Mouse (Mus musculus) hindbrain, embryonic 15.5 days (tissue): ENCODE measurements around the gene Cers5. TPM values are rescaled to one million over a fixed set of nuclear protein-coding genes. Genes with fewer than 3 reads are reported as not detected.
"Not testable (repeated sequence)": the region's sequence is repeated elsewhere in the genome, so short reads cannot be mapped to it uniquely, and the experiment has no call there.

ENCODE experiments used
- ATAC-seq: fragments of 200-750 bp; cut with Nextera tagmentation; 2 replicates; pipeline ENCODE4 v1.8.0; 2017; ENCODE audit warnings: low read depth, moderate number of reproducible peaks, moderate TSS enrichment; ENCODE audit not compliant: low FRiP score
- H3K27ac ChIP-seq: fragments of 300-500 bp; sonication (generic); replicated peaks from 2 replicates; pipeline ENCODE4 v1.5.1; 2015; ENCODE audit warnings: mild to moderate bottlenecking, inconsistent platforms
- H3K27me3 ChIP-seq: fragments of 300-500 bp; sonication (generic); 2 replicates; pipeline ENCODE4 v1.6.1; 2015; ENCODE audit warnings: control low read depth, inconsistent platforms
- H3K36me3 ChIP-seq: fragments of 300-500 bp; sonication (generic); 2 replicates; pipeline ENCODE4 v1.6.1; 2015; ENCODE audit warnings: control low read depth, inconsistent platforms
- H3K4me1 ChIP-seq: fragments of 300-500 bp; sonication (generic); replicated peaks from 2 replicates; pipeline ENCODE4 v1.6.1; 2015; ENCODE audit warnings: control low read depth, inconsistent platforms
- H3K4me2 ChIP-seq: fragments of 300-500 bp; sonication (generic); 2 replicates; pipeline ENCODE4 v1.6.1; 2015; ENCODE audit warnings: moderate library complexity, mild to moderate bottlenecking, inconsistent platforms
- H3K4me3 ChIP-seq: fragments of 300-500 bp; sonication (generic); 2 replicates; pipeline ENCODE4 v1.5.1; 2015; ENCODE audit warnings: mild to moderate bottlenecking, inconsistent platforms
- H3K9ac ChIP-seq: fragments of 300-500 bp; sonication (generic); 2 replicates; pipeline ENCODE4 v1.6.1; 2015; ENCODE audit warnings: inconsistent platforms
- H3K9me3 ChIP-seq: fragments of 300-500 bp; sonication (generic); 2 replicates; pipeline ENCODE4 v1.6.1; 2016; ENCODE audit warnings: control low read depth, inconsistent platforms
- WGBS: fragments of 180-500 bp; shearing (Covaris S2); methylation state at CpG from one replicate; pipeline ENCODE4 v1.1.7; 2015; 5-methylcytosine and 5-hydroxymethylcytosine counted together
- polyA plus RNA-seq: library from polyadenylated mRNA; unstranded; fragments of >200 nt; fragmentation: Nextera tagmentation; extraction: Ambion mirVana; gene quantifications from 2 replicates; pipeline ENCODE4 v1.2.1, GENCODE M21; 2015

The Cers5 gene
- polyA plus RNA-seq, 1 experiment from 2014 or later = 89.9 TPM

DNA sequence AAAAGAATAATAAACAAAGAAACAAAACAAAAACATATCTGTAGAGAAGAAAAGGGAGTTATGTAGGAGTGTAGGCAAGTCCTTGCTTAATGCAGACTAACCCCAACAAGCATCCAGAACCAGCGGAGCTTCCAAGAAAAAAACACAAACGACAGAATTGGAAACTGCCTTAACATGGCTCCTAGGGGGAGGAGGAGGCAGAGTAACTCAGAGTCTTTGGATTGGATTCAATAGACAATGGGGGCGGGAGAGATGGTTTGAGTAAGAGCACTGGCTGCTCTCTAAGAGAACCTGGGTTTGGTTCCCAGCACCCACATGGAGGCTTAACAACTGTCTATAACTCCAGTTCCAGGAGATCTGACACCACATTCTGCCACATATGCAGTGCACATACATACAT, 41.0 kb downstream of the Cers5 start:
- 97% methylated on average over 3 of the region's 3 CpGs for WGBS

GRCm38 (mm10) chr15:99731167-99731566, 41.5 kb downstream of the Cers5 start:
- Histone ChIP-seq H3K4me1 (peaks cover 6% of the 10 kb centered on the region), H3K9ac (no peak overlapping the region), H3K4me2 (no peak overlapping the region), H3K27me3 (no peaks in the 10 kb centered on the region), H3K9me3 (no peaks in the 10 kb centered on the region), H3K4me3 (no peak overlapping the region), H3K36me3 (peaks cover 46% of the 10 kb centered on the region), H3K27ac (no peak overlapping the region)
- ATAC-seq = no peak
- WGBS = 100% methylated on average over 2 of the region's 2 CpGs

More for the DNA sequence above, 41.0 kb downstream of the Cers5 start:
- Histone ChIP-seq H3K9me3 (no peaks in the 10 kb centered on the region), H3K27me3 (no peaks in the 10 kb centered on the region), H3K9ac (no peak overlapping the region), H3K4me3 (no peak overlapping the region), H3K4me1 (peaks cover 1% of the 10 kb centered on the region), H3K27ac (no peak overlapping the region), H3K4me2 (no peak overlapping the region), H3K36me3 (peaks cover 50% of the 10 kb centered on the region)
- ATAC-seq = no peak

DNA sequence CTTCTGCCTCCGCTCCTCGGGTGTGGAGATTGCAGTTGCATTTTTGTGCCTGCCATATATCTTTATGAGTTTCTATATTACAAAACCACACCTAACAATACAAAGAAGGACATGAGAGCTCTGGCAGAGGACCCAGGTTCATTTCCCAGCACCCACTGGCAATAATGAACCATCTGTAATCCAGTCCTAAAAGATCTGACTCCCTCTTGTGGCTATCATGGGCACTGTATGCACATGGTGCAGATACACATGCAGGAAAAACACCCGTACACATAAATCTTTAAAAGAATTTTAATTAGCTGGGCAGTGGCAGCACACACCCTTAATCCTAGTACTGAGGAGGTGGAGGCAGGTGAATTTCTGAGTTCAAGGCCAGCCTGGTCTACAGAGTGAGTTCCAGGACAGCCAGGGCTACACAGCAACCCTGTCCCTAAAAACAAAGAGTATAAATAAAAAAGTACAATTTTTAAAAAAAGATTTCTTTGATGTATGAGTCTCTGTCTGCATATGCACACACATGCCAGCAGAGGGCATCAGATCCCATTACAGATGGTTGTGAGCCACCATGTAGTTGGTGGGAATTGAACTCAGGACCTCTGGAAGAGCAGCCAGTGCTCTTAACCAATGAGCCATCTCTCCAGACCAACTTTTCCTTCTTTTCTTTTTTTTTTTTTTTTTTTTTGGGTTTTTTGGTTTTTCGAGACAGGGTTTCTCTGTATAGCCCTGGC, 43.5 kb downstream of the Cers5 start:
- H3K27ac ChIP-seq = no peak overlapping the region
- no peak overlapping the region for H3K9ac ChIP-seq
- 94% methylated on average over 4 of the region's 4 CpGs for WGBS
- H3K4me1 ChIP-seq = peaks cover 13% of the 10 kb centered on the region
- ATAC-seq = no peak
- H3K27me3 ChIP-seq = no peaks in the 10 kb centered on the region
- no peak overlapping the region for H3K4me2 ChIP-seq
- H3K36me3 ChIP-seq = peaks cover 36% of the 10 kb centered on the region
- no peak overlapping the region for H3K4me3 ChIP-seq
- H3K9me3 ChIP-seq = no peaks in the 10 kb centered on the region

DNA sequence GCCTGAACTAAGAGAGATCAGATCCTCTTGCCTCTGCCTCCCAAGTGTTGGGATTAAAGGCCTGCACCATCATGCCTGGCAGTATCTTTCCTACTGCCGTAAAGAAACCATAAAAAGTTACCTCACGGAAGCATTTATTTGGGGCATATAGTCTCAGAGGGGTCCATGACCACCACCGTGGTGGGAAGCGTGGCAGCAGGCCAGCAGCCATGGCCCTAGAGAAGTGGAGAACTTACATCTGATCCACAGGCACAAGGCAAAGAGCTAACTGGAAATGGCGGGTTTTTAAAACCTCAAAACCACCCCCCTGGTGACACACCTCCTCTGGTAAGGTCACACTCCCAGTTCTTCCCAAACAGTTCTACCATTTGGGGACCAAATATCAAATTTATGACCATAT, 44.5 kb downstream of the Cers5 start:
- H3K27ac ChIP-seq = no peak overlapping the region
- no peak overlapping the region for H3K4me3 ChIP-seq
- H3K27me3 ChIP-seq = no peaks in the 10 kb centered on the region
- no peaks in the 10 kb centered on the region for H3K9me3 ChIP-seq
- peaks cover 23% of the 10 kb centered on the region for H3K4me1 ChIP-seq
- no peak for ATAC-seq
- H3K9ac ChIP-seq = no peak overlapping the region
- no peak overlapping the region for H3K4me2 ChIP-seq
- WGBS = 95% methylated on average over 5 of the region's 5 CpGs
- peaks cover 31% of the 10 kb centered on the region for H3K36me3 ChIP-seq

DNA sequence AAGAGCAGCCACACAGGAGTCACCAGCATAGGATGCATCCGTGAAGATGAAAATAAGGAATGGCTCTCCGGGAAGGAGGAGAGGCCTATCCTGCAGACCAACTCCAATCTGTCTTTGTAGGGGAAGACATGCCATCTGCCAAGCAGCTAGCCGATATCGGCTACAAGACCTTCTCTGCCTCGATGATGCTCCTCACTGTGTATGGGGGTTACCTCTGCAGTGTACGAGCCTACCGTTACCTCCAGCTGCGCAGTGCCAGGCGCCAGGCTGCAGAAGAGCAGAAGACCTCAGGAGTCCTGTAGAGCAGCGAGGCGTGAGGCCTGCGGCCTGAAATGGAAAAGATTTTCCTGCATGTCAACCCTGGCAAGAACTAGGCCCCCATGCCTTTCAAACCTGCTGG, 45.2 kb downstream of the Cers5 start:
- 95% methylated on average over 12 of the region's 12 CpGs for whole genome bisulfite sequencing
- H3K4me3 ChIP-seq = no peak overlapping the region
- no peaks in the 10 kb centered on the region for H3K27me3 ChIP-seq
- H3K27ac ChIP-seq = no peak overlapping the region
- no peak overlapping the region for H3K4me2 ChIP-seq
- no peak for ATAC-seq
- peaks cover 25% of the 10 kb centered on the region for H3K36me3 ChIP-seq
- no peaks in the 10 kb centered on the region for H3K9me3 ChIP-seq
- H3K9ac ChIP-seq = no peak overlapping the region
- peaks cover 29% of the 10 kb centered on the region for H3K4me1 ChIP-seq

DNA sequence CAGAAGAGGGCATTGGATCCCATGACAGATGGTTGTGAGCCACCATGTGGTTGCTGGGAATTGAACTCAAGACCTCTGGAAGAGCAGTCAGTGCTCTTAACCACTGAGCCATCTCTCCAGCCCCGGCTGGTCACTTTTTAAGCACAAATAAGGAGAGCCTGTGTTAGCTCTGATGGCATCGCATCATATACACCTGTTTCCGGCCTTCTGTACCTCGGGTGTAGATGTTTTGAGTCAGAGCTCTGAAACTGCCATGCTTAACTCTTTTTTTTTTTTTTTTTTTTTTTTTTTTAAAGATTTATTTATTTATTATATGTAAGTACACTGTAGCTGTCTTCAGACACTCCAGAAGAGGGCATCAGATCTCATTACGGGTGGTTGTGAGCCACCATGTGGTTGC, 45.6 kb downstream of the Cers5 start:
- H3K9me3 ChIP-seq, H3K27me3 ChIP-seq, H3K9ac ChIP-seq, ATAC-seq, H3K4me3 ChIP-seq, H3K27ac ChIP-seq: not testable (repeated sequence)
- WGBS = 90% methylated on average over 4 of the region's 5 CpGs
- Histone ChIP-seq H3K4me2 (peak overlapping the region; percentile 76; the same call in 1 of the 2 replicates), H3K36me3 (peaks cover 23% of the 10 kb centered on the region), H3K4me1 (peaks cover 29% of the 10 kb centered on the region)

GRCm38 (mm10) chr15:99726549-99726948, 46.1 kb downstream of the Cers5 start:
- peaks cover 29% of the 10 kb centered on the region for H3K4me1 ChIP-seq
- H3K27ac ChIP-seq = peak overlapping the region; percentile 89
- no peaks in the 10 kb centered on the region for H3K9me3 ChIP-seq
- H3K4me3 ChIP-seq = peak overlapping the region; percentile 96
- no peaks in the 10 kb centered on the region for H3K27me3 ChIP-seq
- peaks cover 23% of the 10 kb centered on the region for H3K36me3 ChIP-seq
- ATAC-seq = no peak
- H3K9ac ChIP-seq = peak overlapping the region; percentile 98
- WGBS = 81% methylated on average over 2 of the region's 2 CpGs
- H3K4me2 ChIP-seq = peak overlapping the region; percentile 76

DNA sequence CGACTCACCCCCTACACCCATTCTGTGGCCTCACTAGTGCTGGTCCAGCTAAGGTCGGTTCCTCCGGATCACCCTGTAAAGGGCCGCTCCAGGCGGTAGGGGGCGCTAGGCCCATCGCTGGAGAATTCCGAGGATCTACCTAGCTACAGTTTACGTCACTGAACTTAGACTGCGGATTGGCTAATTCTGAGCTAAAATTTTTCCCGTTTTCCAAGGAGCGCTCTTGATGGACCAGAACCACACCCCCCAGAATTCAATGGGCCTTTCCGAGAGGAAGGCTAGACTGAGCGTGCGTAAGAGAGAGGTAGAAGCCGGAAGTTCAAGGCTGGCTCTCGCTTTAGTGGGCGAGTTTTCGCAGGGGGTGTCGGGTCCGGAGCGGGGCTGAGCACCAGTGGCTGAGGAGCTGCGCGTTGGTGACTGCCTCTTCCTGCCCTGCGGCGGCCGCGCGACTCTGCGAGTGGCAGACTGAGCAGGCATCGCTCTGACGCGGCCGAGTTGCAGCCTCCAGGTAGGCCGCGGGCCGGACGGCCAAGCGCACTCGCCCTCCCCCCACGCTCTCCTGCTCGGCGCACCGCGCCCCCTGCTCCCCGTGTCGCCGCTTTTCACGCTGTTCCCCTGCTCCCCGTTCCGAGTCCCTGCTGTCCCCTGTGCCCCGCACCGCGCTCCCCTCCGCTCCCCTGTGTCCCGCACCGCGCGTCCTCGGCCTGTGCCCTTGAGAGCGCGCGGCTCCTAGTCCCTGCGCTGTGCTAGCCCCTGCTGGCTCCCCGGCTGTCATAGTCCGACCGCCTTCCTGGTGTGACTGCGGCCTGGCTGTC, 47.1 kb downstream of the Cers5 start, which contains the start of gene Cox14:
Gene Cox14, plus strand, starts transcription at position 278 of the 815 bp plus-strand sequence.
- WGBS = under 1% methylated on average over 68 of the region's 68 CpGs
- Histone ChIP-seq H3K36me3 (peaks cover 22% of the 10 kb centered on the region), H3K9me3 (no peaks in the 10 kb centered on the region), H3K4me3 (peak within 1 kb of the TSS; percentile 96), H3K27ac (peak within 1 kb of the TSS; percentile 89), H3K9ac (peak within 1 kb of the TSS; percentile 98), H3K27me3 (no peaks in the 10 kb centered on the region), H3K4me2 (peak within 1 kb of the TSS; percentile 76), H3K4me1 (peaks cover 29% of the 10 kb centered on the region)
- peak; percentile 96 for ATAC-seq

- Histone ChIP-seq H3K9ac (peak overlapping the region; percentile 26; the same call in 1 of the 2 replicates), H3K36me3 (peaks cover 24% of the 10 kb centered on the region), H3K4me3 (peak overlapping the region; percentile 96), H3K27ac (peak overlapping the region; percentile 63), H3K4me2 (peak overlapping the region; percentile 61), H3K9me3 (no peaks in the 10 kb centered on the region), H3K4me1 (peaks cover 29% of the 10 kb centered on the region), H3K27me3 (no peaks in the 10 kb centered on the region)
- ATAC-seq = peak; percentile 19; the same call in 1 of the 2 replicates
- 10% methylated on average over 16 of the region's 16 CpGs for WGBS
Observed at GRCm38 (mm10) chr15:99724292-99725021, 48.2 kb downstream of the Cers5 start.

DNA sequence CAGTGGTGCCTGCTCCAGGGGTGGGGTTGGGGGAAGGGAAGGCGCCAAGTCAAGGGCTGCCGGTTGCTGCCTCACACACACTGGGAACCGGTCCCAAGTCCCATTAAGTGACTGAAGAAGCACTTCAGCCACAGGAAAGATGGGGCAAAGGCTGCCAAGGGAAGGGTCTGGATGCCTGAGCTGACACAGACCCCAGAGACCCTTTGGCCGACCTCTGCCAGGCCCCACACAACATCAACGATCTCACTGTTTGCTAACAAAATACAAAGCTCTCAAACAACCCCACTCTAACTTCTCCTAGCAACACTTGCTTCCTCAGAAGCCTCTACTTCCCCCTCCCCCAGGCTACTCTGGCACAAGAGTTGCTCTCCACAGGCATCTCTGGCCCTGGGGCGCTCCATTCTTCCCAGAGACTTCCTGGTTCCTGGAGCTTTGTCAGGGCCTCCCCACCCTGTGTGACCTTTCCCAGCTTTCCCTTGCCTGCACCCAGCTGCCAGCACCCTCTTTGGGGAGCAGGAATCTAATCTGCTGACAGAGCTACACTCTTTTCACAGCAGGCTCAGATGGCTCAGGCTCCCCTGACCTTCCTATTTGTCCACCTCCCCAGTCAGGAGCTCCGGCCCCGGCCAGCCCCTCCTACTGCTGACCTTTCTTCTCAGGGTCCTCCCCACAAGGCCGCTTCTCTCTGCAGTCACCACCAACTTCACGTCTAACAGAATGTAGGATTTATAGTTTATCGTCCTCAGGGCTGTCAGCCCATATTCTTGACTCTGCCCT, 49.0 kb downstream of the Cers5 start:
- peaks cover 29% of the 10 kb centered on the region for H3K4me1 ChIP-seq

GRCm38 (mm10) chr15:99723120-99723514, 49.6 kb downstream of the Cers5 start:
- Histone ChIP-seq H3K9ac (no peak overlapping the region), H3K4me3 (no peak overlapping the region), H3K4me1 (peaks cover 32% of the 10 kb centered on the region), H3K27ac (peak overlapping the region; percentile 63), H3K27me3 (no peaks in the 10 kb centered on the region), H3K36me3 (peaks cover 13% of the 10 kb centered on the region), H3K4me2 (no peak overlapping the region), H3K9me3 (no peaks in the 10 kb centered on the region)
- WGBS = 57% methylated on average over 10 of the region's 10 CpGs
- ATAC-seq = no peak

More for the DNA sequence above, 49.0 kb downstream of the Cers5 start:
- no peak for ATAC-seq
- peaks cover 18% of the 10 kb centered on the region for H3K36me3 ChIP-seq
- no peak overlapping the region for H3K9ac ChIP-seq
- H3K27me3 ChIP-seq = no peaks in the 10 kb centered on the region
- H3K27ac ChIP-seq = peak overlapping the region; percentile 63
- H3K4me3 ChIP-seq = no peak overlapping the region
- no peaks in the 10 kb centered on the region for H3K9me3 ChIP-seq
- no peak overlapping the region for H3K4me2 ChIP-seq
- 21% methylated on average over 11 of the region's 11 CpGs for WGBS
